Mouse (Mus musculus) hindbrain, postnatal 0 days (tissue): Measurements from ENCODE around the gene Akt1s1. TPM values are rescaled to one million over a fixed set of nuclear protein-coding genes. Genes with fewer than 3 reads are reported as not detected.
A peak's percentile ranks its signal among the peaks of the same experiment; 100 is the strongest.

Source experiments
- ATAC-seq: fragments of 200-750 bp; cut with Nextera tagmentation; 2 replicates; pipeline ENCODE4 v1.8.0; 2017; ENCODE audit warnings: mild to moderate bottlenecking, moderate TSS enrichment, moderate library complexity
- DNase-seq: peaks from one replicate; pipeline ENCODE4 v3.0.0-alpha.2; 2015; ENCODE audit warnings: low spot score
- H3K27ac ChIP-seq: fragments of 300-500 bp; sonication (generic); 2 replicates; pipeline ENCODE4 v1.5.1; 2014; ENCODE audit warnings: mild to moderate bottlenecking
- H3K27me3 ChIP-seq: fragments of 300-500 bp; sonication (generic); 2 replicates; pipeline ENCODE4 v1.6.1; 2014; ENCODE audit warnings: low read length, mixed read lengths; ENCODE audit not compliant: insufficient read depth
- H3K36me3 ChIP-seq: fragments of 300-500 bp; sonication (generic); 2 replicates; pipeline ENCODE4 v1.6.1; 2014; ENCODE audit warnings: low read length, mixed read lengths; ENCODE audit not compliant: insufficient read depth
- H3K4me1 ChIP-seq: fragments of 300-500 bp; sonication (generic); 2 replicates; pipeline ENCODE4 v1.6.1; 2014; ENCODE audit warnings: antibody characterized with exemption, low read length, mixed read lengths; ENCODE audit not compliant: insufficient read depth
- H3K4me2 ChIP-seq: fragments of 300-500 bp; sonication (generic); 2 replicates; pipeline ENCODE4 v1.6.1; 2014; ENCODE audit warnings: low read depth, mild to moderate bottlenecking, low read length, moderate library complexity, mixed read lengths
- H3K4me3 ChIP-seq: fragments of 300-500 bp; sonication (generic); 2 replicates; pipeline ENCODE4 v1.5.1; 2014; ENCODE audit warnings: low read length
- H3K9ac ChIP-seq: fragments of 300-500 bp; sonication (generic); replicated peaks from 2 replicates; pipeline ENCODE4 v1.6.1; 2014; ENCODE audit warnings: mild to moderate bottlenecking, low read length, moderate library complexity, mixed read lengths
- H3K9me3 ChIP-seq: fragments of 300-500 bp; sonication (generic); 2 replicates; pipeline ENCODE4 v1.6.1; 2016; ENCODE audit warnings: low read length, mixed read lengths
- CTCF ChIP-seq: IDR thresholded peaks from 2 replicates; pipeline ENCODE4 v1.5.1; 2016; ENCODE audit warnings: antibody characterized with exemption, control low read depth, low read depth
- WGBS: fragments of 180-500 bp; shearing (Covaris S2); extraction: QIAGEN DNeasy Blood & Tissue Kit; methylation state at CpG from one replicate; pipeline ENCODE4 v1.1.7; 2014; 5-methylcytosine and 5-hydroxymethylcytosine counted together
- polyA plus RNA-seq: library from polyadenylated mRNA; unstranded; fragments of >200 nt; fragmentation: Nextera tagmentation; extraction: Ambion mirVana; gene quantifications from 2 replicates; pipeline ENCODE4 v1.2.1, GENCODE M21; 2015
- total RNA-seq: library from RNA; depleted of rRNA; stranded (reverse); fragments of >200 nt; gene quantifications from 2 replicates; pipeline ENCODE4 v1.2.3, GENCODE M21; 2014

The Akt1s1 gene
- total and polyA plus RNA-seq, 2 experiments from 2014 or later: 94.3 to 136 TPM

GRCm38 (mm10) chr7:44818164-44818563 lies 30.6 kb upstream of the Akt1s1 start:
- H3K9me3 ChIP-seq: no peaks in the 10 kb centered on the region
- DNase-seq (peak; percentile 31), ATAC-seq (no peak)
- peak overlapping the region; percentile 93; the same call in 1 of the 2 replicates for H3K9ac ChIP-seq
- peaks cover 23% of the 10 kb centered on the region for H3K4me1 ChIP-seq
- H3K4me2 ChIP-seq: peak overlapping the region; percentile 87
- H3K27ac ChIP-seq: no peak overlapping the region
- H3K36me3 ChIP-seq: no peaks in the 10 kb centered on the region
- peak; percentile 57 for TF ChIP-seq CTCF
- WGBS: 13% methylated on average over 2 of the region's 2 CpGs
- peak overlapping the region; percentile 85 for H3K4me3 ChIP-seq
- no peaks in the 10 kb centered on the region for H3K27me3 ChIP-seq

DNA sequence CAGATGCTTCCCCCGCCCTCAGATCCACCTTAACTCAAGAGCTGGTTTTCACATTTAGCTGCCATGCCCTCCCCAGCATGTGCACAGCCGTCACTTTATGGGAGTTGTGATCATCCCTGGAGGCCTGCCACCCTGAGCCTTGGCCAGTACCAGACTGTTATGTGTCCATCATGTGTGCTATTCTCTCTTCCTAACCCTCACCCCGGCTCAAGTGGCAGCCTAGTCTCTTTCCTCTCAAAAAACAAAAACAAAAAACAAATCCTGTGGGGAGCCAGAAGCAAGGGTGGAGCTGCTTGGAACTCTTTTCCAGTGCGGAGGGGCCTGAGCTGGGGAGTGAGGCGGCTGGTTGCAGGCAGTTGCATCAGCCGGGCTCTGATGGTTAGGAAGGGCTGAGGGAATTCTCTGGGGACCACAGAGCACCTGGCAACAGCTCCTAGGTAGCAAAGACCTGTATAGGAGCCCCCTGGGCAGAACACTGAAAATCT lies 30.0 kb upstream of the Akt1s1 start:
- Histone ChIP-seq H3K4me1 (peaks cover 23% of the 10 kb centered on the region), H3K9ac (peak overlapping the region; percentile 37), H3K27me3 (no peaks in the 10 kb centered on the region), H3K4me3 (peak overlapping the region; percentile 85; the same call in 1 of the 2 replicates), H3K9me3 (no peaks in the 10 kb centered on the region), H3K4me2 (peak overlapping the region; percentile 87), H3K36me3 (no peaks in the 10 kb centered on the region), H3K27ac (0 out of 2 replicates have a peak overlapping the region, but pooled peaks have one; percentile 20)
- no peak for TF ChIP-seq CTCF
- WGBS: 35% methylated on average over 6 of the region's 6 CpGs
- peak; percentile 42 for DNase-seq
- no peak for ATAC-seq

GRCm38 (mm10) chr7:44819391-44819790 lies 29.4 kb upstream of the Akt1s1 start:
- Histone ChIP-seq H3K9me3 (no peaks in the 10 kb centered on the region), H3K9ac (peak overlapping the region; percentile 37), H3K4me2 (peak overlapping the region; percentile 87), H3K27me3 (no peaks in the 10 kb centered on the region), H3K4me1 (peaks cover 23% of the 10 kb centered on the region), H3K36me3 (no peaks in the 10 kb centered on the region), H3K4me3 (no peak overlapping the region), H3K27ac (0 out of 2 replicates have a peak overlapping the region, but pooled peaks have one; percentile 20)
- 85% methylated on average over 2 of the region's 2 CpGs for WGBS
- no peak for ATAC-seq
- TF ChIP-seq CTCF: no peak
- DNase-seq: no peak

DNA sequence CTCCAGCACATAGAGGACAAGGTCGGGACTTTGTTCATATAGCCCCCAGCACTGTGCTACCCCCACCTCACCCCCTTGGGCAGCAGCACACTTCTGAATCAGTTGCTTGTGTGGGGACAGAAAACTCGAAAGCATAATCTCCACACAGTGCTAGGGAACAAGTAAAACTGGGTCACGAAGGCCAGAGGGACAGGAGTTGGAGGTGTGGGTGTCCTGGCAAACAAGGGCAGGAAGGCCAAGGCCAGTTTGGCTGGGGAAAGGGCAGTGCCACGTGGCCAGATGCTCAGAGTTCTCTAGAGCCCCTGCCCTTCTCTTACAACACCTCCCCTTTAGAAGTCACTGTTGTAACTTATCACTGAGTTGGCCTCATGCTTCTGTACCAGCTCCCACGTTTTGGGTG lies 28.9 kb upstream of the Akt1s1 start:
- DNase-seq: no peak
- H3K27me3 ChIP-seq: no peaks in the 10 kb centered on the region
- no peak overlapping the region for H3K9ac ChIP-seq
- no peak overlapping the region for H3K4me3 ChIP-seq
- H3K27ac ChIP-seq: no peak overlapping the region
- H3K36me3 ChIP-seq: no peaks in the 10 kb centered on the region
- 70% methylated on average over 5 of the region's 5 CpGs for WGBS
- ATAC-seq: no peak
- no peak for TF ChIP-seq CTCF
- H3K4me1 ChIP-seq: peaks cover 23% of the 10 kb centered on the region
- H3K9me3 ChIP-seq: no peaks in the 10 kb centered on the region
- no peak overlapping the region for H3K4me2 ChIP-seq

GRCm38 (mm10) chr7:44820525-44820924 lies 28.3 kb upstream of the Akt1s1 start:
- Histone ChIP-seq H3K4me2 (no peak overlapping the region), H3K4me3 (no peak overlapping the region), H3K27ac (no peak overlapping the region), H3K9me3 (no peaks in the 10 kb centered on the region), H3K36me3 (no peaks in the 10 kb centered on the region), H3K4me1 (peaks cover 21% of the 10 kb centered on the region), H3K9ac (no peak overlapping the region), H3K27me3 (no peaks in the 10 kb centered on the region)
- no peak for DNase-seq
- no peak for ATAC-seq
- 80% methylated on average over 3 of the region's 3 CpGs for WGBS
- no peak for TF ChIP-seq CTCF

- DNase-seq: no peak
- TF ChIP-seq CTCF: peak; percentile 7; the same call in 1 of the 2 replicates
- ATAC-seq: no peak
- Histone ChIP-seq H3K27ac (no peak overlapping the region), H3K4me3 (no peak overlapping the region), H3K27me3 (no peaks in the 10 kb centered on the region), H3K36me3 (no peaks in the 10 kb centered on the region), H3K9ac (no peak overlapping the region), H3K4me1 (peaks cover 21% of the 10 kb centered on the region), H3K4me2 (no peak overlapping the region), H3K9me3 (no peaks in the 10 kb centered on the region)
- 89% methylated on average over 7 of the region's 7 CpGs for WGBS
These were observed 26.9 kb upstream of the Akt1s1 start for GRCm38 (mm10) chr7:44821666-44822448.

- DNase-seq (no peak), ATAC-seq (no peak)
- Histone ChIP-seq H3K4me1 (peaks cover 8% of the 10 kb centered on the region), H3K4me3 (no peak overlapping the region), H3K27ac (no peak overlapping the region), H3K4me2 (no peak overlapping the region), H3K36me3 (no peaks in the 10 kb centered on the region; the same call in 1 of the 2 replicates), H3K9me3 (no peaks in the 10 kb centered on the region), H3K9ac (no peak overlapping the region), H3K27me3 (no peaks in the 10 kb centered on the region)
- TF ChIP-seq CTCF: peak; percentile 53
- 36% methylated on average over 7 of the region's 7 CpGs for WGBS
These were observed 25.4 kb upstream of the Akt1s1 start for GRCm38 (mm10) chr7:44823409-44823808.
